Mouse (Mus musculus): ENCODE measurements at regions not wholly inside any gene's neighbourhood (a gene's known extent, or its start where the extent isn't known, plus 50 kb on each side); places are given as distances from the start of the nearest gene placed in this dataset.
A peak's percentile ranks its signal among the peaks of the same experiment; 100 is the strongest.

DNA sequence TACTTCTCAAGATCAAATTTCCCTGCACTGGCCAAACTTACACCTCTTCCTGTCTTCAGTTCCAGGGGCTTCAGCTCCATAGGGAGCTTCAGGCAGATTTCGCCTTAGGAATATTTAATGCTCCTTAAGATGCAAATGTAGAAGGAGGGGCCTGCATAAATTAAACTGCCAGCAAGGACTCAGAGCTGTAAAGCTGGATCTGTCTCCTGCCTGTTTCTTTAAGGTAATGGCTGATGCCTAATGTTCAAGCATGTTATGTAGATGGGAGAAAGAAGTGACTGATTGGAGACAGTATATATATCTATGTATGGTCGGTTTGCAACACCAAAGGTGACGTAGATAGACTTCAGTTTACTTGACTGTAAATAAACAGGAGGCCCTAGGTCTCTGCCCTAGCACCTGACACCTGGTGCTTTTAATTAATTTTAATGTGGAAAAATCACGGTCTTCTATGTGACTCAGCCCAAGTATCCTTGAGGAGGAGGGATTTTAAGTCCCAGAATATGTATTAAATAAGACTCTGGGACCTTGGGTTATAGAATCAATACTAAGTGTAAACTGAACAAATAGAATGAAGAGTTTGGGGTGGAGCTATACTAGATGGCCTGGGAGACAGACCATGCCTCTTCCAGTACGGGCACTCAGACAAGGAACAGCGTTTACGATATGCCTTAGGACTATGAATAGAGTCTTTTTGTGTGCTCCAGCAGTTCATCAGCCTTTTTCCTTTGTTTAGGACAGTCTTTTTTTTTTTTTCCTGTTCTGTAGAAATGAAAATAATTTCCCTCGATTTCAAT is 651.7 kb upstream of the Lmcd1 start:
- DNase-seq (ENCODE audit: low spot score in 2 of 2), result no peak

DNA sequence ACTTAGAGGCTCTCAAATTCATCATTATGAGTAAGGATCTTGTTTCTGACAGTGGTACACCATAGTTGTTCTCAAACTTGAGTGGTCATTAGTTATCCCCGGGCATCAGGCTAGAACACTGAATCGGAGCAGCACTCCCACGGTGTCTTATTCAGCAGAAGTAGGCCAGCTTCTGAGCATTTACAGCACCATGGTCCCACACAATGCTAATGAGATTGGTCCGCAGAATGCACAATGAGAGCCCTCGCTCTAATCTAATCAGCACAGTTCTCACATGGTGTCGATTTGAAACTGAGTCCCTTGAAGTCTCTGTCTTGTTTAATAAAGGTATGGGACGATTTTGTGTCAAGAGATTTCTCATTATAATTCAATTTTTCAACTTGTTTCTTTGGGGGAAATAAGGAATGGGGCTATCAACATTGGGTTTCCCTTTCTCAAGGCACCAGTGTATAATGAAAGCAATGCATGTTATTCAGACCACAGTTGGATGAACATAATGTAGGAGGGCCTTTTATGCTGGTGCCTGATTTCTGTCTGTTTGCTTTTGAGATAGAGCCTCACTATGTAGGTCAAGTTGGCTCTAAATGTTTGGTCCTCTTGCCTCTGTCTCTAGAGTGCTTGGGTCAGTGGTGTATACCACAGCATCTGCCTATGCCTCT is 650.9 kb upstream of the Lmcd1 start:
- DNase-seq (ENCODE audit: low spot score in 2 of 2), result no peak

DNA sequence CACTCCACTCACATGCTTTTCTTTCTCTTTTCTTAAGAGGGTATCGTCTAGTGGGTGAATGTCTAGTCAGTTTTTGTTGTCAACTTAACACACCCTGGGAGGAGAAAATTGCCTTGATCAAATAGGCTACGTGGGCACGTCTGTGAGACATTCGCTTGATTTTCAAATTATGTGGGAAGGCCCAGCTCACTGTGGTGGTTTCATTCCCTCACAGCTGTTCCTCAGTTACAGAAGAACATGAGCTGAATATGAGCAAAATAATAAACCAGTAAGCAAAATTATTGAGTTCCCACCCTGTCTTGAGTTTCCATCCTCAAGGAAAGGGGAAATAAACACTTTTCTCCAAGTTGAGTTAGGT is 650.4 kb upstream of the Lmcd1 start:
- DNase-seq (ENCODE audit: low spot score in 2 of 2), result no peak

GRCm38 (mm10) chr6:111625501-111625900 is 648.1 kb upstream of the Lmcd1 start:
- DNase-seq (ENCODE audit: low spot score in 2 of 2), result no peak

DNA sequence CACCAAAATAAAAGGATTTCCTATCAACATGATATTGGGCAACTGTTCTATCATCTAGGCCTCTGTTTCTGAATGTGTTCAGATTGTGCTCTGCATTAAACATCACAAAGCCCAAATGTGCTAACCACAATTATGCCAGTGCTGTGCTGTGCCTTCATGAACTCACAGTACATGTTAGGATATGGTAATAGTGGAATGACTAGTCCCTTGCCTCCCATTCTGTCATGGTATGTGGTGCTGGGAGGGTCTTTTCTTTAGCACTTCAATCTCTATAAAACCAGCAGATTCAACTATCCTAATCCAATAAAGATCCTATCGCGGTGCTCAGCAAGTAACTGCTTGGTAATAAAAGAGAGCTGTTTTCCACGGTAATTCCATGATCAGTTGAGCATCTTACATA is 620.8 kb upstream of the Lmcd1 start:
- DNase-seq (ENCODE audit: low spot score in 2 of 2), result no peak

DNA sequence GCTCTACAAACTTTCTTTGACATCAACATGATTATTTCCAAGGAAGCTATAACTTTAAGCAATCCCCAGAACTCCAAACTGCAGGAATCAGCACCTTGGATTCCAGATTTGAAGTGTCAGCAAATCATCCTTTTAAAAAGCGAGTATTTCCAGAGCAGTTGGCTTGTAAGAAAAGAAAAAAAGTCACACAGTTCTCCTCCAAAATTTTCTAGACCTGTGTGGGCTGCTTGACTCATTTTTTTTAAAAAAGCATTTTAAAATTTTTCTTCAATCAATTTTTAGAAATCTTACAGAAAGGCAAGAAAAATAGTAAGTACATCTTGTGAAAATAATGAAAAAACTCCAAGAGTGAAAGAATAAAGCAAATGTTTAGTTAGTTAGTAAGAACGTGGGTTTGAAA is 613.6 kb upstream of the Lmcd1 start:
- DNase-seq (ENCODE audit: low spot score in 2 of 2), result no peak

- no peak for DNase-seq (ENCODE audit: low spot score in 2 of 2)
These were observed 609.0 kb upstream of the Lmcd1 start for GRCm38 (mm10) chr6:111664603-111665002.

GRCm38 (mm10) chr6:111684911-111685310 is 588.6 kb upstream of the Lmcd1 start:
- no peak for DNase-seq (ENCODE audit: low spot score in 2 of 2)

DNA sequence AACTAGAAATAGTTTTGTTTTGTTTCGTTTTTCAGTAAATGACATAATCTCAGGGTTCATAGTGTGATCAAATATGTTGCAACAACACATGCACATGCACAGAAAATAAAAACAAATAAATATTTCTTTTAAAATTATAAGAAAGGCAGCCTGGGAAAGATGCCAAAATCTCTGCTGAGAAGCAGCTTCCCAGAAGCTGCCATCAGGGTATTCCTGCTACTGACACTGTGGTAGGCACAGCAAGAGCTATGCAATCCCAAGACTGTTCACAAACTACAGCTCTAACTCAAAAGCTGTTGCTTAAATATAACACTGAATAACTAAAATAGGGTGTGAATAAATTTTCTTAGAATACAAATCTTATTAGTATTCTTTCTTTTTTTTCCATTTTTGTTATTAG is 570.7 kb upstream of the Lmcd1 start:
- no peak for DNase-seq (ENCODE audit: low spot score in 2 of 2)

GRCm38 (mm10) chr6:111708277-111708676 is 565.3 kb upstream of the Lmcd1 start:
- DNase-seq (ENCODE audit: low spot score in 2 of 2), result no peak

- peak; percentile 6 to 19 for DNase-seq (ENCODE audit: low spot score in 2 of 2)
These were observed 547.6 kb upstream of the Lmcd1 start for GRCm38 (mm10) chr6:111725969-111726368.

DNA sequence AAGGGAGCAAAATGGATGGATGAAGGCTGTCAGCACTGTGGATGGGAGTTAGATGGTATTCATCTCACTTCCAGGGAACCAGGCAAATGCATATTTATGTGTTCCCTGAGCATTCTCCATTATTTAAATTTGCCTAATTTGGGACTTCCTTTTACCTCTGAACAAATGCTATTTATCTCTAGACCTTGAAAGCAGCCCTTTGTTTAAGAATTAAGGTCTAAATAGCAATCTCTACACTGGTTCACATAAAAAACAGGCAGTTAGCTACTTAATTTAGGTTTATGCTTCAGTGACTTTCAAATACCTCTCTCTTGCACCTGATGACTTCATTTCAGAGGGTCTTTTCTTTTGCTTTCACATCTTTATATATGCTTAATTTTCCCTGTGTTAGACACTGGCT is 543.2 kb upstream of the Lmcd1 start:
- DNase-seq (ENCODE audit: low spot score in 2 of 2), result no peak

DNA sequence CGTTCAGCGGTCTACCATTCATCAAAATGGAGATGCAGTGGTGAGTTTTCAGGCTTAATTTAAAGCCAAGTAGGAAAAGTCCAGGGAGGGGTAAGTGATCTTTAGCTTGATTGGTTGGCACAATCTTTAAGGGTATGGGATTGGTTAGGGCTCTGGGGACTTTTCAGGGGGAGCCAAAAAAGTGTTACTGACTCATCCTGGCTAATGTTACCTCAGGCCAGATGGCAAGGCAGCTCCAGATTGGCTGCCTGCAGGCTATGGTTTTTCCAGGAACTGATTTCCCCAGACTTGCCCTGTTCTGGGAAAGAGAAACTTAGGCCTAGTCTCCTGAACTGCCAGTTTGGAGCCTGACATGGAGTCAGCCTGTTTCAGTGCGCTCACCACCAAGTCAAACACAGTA is 539.6 kb upstream of the Lmcd1 start:
- no peak for DNase-seq (ENCODE audit: low spot score in 2 of 2)

DNA sequence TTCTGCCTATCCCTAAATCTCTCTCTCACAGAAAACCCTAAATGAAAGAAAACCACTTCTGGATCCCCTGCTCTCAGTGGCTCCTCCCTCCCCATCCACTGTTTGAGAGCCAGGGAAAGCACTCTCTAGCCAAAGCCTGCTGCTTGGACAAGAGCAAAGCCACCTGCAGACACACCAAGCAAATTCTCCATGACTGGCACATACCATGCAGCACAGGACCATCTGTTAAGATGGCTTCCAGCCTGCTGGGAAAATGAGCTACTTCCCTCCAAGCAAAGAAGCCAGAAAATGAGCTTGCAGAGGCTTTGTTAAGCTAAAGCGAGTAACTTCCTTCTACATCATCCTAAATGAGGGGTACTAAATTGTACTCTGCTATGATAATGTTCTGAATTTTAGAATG is 534.6 kb upstream of the Lmcd1 start:
- no peak for DNase-seq (ENCODE audit: low spot score in 2 of 2)

DNA sequence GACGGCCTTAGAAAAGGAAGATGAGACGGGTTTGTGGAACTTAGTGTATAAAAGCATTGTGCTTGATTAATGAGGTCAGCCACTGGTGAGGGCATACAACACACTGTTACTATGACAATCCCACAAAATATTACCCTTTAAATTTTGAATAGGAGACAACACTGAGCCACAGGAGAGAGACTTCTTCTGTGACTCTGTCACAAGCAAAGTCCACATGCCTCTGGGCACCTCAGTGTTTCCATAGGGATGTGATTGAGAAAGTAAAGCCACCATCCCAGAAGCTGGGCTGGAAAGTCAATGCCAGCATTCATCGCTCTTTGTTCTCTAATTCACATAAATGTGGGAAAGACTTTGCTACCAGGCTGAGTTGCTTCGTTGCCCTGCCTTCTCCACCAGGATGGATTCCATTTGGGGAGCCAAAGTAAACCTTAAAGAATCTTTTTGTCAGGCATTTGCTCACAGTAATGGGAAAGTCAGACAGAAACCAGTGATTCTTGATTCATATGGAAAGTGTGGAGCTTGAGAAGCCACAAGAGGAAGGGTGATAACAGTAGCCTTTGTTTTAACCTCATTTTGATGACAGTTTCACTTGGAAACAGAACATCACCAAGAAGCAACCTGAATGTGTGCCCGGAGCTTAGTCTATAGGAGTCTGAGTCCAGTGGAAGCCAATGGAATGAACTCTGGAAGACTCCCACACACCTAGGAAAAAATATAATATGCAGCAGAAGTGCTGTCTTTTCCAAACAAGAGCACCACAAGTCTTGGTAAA is 491.7 kb upstream of the Lmcd1 start:
- no peak for DNase-seq (ENCODE audit: low spot score in 2 of 2)

DNA sequence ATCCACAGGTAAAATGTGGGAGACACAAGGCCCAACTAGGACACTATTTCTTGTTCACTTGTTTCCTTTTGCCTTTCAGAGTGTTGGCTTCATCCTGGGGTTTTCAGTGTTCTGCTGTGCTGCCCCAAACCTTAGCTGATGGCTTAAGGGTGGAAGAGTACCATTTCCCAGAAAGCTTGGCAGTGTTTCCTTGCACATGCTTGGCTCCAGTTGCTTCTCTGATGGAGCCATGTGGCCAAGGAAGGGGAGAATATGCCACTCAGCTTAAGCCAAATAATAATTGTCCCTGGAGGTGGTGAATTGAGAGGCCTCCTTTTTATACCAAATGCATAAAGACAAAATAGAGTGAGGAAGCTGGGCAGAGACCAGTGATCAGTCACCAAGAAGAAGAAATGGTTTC is 464.9 kb upstream of the Lmcd1 start:
- DNase-seq (ENCODE audit: low spot score in 2 of 2), result no peak

GRCm38 (mm10) chr6:111813982-111814603 is 459.5 kb upstream of the Lmcd1 start:
- no peak for DNase-seq (ENCODE audit: low spot score in 2 of 2)

- DNase-seq (ENCODE audit: low spot score in 2 of 2), result no peak
These were observed 458.4 kb upstream of the Lmcd1 start for GRCm38 (mm10) chr6:111815150-111815549.

DNA sequence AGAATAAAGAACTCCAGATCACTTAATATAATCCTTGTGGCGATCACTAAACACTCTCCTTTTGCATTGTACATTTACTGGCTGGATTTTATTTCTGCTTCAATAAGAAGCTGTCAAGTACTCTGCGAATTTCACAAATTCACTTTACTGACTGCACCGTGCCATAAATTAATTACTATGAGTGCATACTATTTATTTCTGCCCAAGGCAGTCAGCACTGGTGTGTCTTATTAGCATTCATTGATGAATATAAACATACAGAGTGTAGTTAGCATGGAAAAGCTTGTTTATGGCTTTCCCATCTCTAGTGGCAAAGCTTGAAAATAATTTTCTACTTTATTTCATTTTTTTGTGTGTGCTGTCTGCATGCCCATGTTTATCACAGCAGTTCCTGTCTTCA is 453.3 kb upstream of the Lmcd1 start:
- no peak for DNase-seq (ENCODE audit: low spot score in 2 of 2)

- no peak for DNase-seq (ENCODE audit: low spot score in 2 of 2)
These were observed 429.2 kb upstream of the Lmcd1 start for GRCm38 (mm10) chr6:111844321-111844835.

DNA sequence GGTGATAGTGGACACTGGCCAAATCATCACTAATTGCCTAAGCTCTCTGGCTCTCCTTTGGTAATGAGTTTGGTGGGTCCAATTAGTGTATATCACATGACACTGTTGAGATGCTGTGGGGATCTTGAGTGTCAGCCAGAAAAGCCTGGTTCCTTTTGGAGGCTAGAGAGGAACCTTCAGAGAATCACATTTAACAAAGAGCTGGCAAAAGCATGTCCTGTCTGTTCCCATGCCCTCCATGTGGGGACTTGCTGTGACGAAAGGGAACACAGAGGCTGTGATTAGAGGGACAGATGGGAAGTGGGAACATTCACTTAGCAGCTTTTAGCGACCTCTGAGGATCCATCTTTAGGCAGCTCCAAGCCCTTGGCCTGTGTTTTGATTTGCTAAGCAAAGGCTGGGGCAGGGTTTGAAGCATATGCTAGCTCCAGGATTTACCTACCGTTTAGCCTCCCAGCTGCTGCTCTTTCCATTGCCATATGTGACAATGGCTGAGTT is 407.4 kb upstream of the Lmcd1 start:
- no peak for DNase-seq (ENCODE audit: low spot score in 2 of 2)

DNA sequence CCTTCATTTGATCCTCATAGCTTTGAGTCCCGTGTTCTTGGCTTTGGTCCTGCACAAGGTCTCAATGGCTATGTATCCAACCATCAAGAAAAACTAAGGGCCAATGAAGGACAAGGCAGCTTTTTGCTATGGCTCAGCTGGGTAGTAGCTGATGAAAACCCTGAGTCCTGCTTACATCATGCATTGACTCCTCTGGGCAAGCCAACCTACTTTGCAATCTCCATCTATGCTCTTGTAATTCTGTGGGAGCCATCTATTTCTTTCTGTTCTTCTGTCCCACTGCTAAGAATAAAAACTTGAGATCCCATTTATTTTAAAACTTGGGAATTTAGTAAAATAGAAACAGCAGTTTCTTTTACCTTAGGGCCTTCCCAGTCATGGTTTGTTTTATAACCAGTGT is 391.0 kb upstream of the Lmcd1 start:
- DNase-seq (ENCODE audit: low spot score in 2 of 2), result no peak

Data from heart, adult 9 months (tissue).